Mouse (Mus musculus): ENCODE results near the gene Ptpn13.

Ptpn13 gene

GRCm38 (mm10) chr5:103592706-103593105 lies 167.7 kb downstream of the Ptpn13 start:
- in situ Hi-C loops (cut with MboI, MseI): no loop called here

GRCm38 (mm10) chr5:103593575-103593974 lies 168.6 kb downstream of the Ptpn13 start:
- in situ Hi-C loops (cut with MboI, MseI): no loop called here

- in situ Hi-C loops (cut with MboI, MseI): no loop called here
Measured at GRCm38 (mm10) chr5:103595394-103596226, 170.6 kb downstream of the Ptpn13 start.

- in situ Hi-C loops (cut with MboI, MseI): no loop called here
Measured at GRCm38 (mm10) chr5:103596467-103597146, 171.6 kb downstream of the Ptpn13 start.

- in situ Hi-C loops (cut with MboI, MseI): no loop called here
Measured at GRCm38 (mm10) chr5:103597604-103598003, 172.6 kb downstream of the Ptpn13 start.

GRCm38 (mm10) chr5:103598264-103598663 lies 173.3 kb downstream of the Ptpn13 start:
- in situ Hi-C loops (cut with MboI, MseI): no loop called here

GRCm38 (mm10) chr5:103598881-103599280 lies 173.9 kb downstream of the Ptpn13 start:
- in situ Hi-C loops (cut with MboI, MseI): no loop called here

- in situ Hi-C loops (cut with MboI, MseI): loop anchor here (25.0 kb wide), 1 partner anchor 716 kb away; no protein-coding TSS in a partner anchor
Measured at GRCm38 (mm10) chr5:103603115-103603893, 178.3 kb downstream of the Ptpn13 start.

- in situ Hi-C loops (cut with MboI, MseI): loop anchor here (25.0 kb wide), 1 partner anchor 718 kb away; no protein-coding TSS in a partner anchor
Measured at GRCm38 (mm10) chr5:103605707-103606106, 180.7 kb downstream of the Ptpn13 start.

- in situ Hi-C loops (cut with MboI, MseI): loop anchor here (10.0 to 25.0 kb wide), 2 partner anchors 723 to 1585 kb away; no protein-coding TSS in a partner anchor
Measured at GRCm38 (mm10) chr5:103610148-103610547, 185.2 kb downstream of the Ptpn13 start.

- in situ Hi-C loops (cut with MboI, MseI): loop anchor here (10.0 to 25.0 kb wide), 2 partner anchors 724 to 1586 kb away; no protein-coding TSS in a partner anchor
Measured at GRCm38 (mm10) chr5:103610856-103611472, 186.0 kb downstream of the Ptpn13 start.

GRCm38 (mm10) chr5:103612316-103612715 lies 187.3 kb downstream of the Ptpn13 start:
- in situ Hi-C loops (cut with MboI, MseI): loop anchor here (10.0 to 25.0 kb wide), 2 partner anchors 725 to 1588 kb away; no protein-coding TSS in a partner anchor

GRCm38 (mm10) chr5:103614356-103614755 lies 189.4 kb downstream of the Ptpn13 start:
- in situ Hi-C loops (cut with MboI, MseI): loop anchor here (10.0 to 25.0 kb wide), 2 partner anchors 727 to 1590 kb away; no protein-coding TSS in a partner anchor

- in situ Hi-C loops (cut with MboI, MseI): loop anchor here (10.0 to 25.0 kb wide), 2 partner anchors 730 to 1592 kb away; no protein-coding TSS in a partner anchor
Measured at GRCm38 (mm10) chr5:103617191-103617590, 192.2 kb downstream of the Ptpn13 start.

- in situ Hi-C loops (cut with MboI, MseI): loop anchor here (25.0 kb wide), 1 partner anchor 733 kb away; no protein-coding TSS in a partner anchor
Measured at GRCm38 (mm10) chr5:103620301-103620973, 195.4 kb downstream of the Ptpn13 start.

- in situ Hi-C loops (cut with MboI, MseI): loop anchor here (25.0 kb wide), 1 partner anchor 735 kb away; no protein-coding TSS in a partner anchor
Measured at GRCm38 (mm10) chr5:103622321-103622720, 197.3 kb downstream of the Ptpn13 start.

- in situ Hi-C loops (cut with MboI, MseI): loop anchor here (25.0 kb wide), 1 partner anchor 738 kb away; no protein-coding TSS in a partner anchor
Measured at GRCm38 (mm10) chr5:103624831-103625230, 199.8 kb downstream of the Ptpn13 start.

GRCm38 (mm10) chr5:103628499-103628898 lies 203.5 kb downstream of the Ptpn13 start:
- in situ Hi-C loops (cut with MboI, MseI): no loop called here

- in situ Hi-C loops (cut with MboI, MseI): no loop called here
Measured at GRCm38 (mm10) chr5:103629111-103629764, 204.2 kb downstream of the Ptpn13 start, which contains the start of gene Slc10a6. Gene Slc10a6 (minus strand): TSS chr5:103629403.
